Mouse (Mus musculus) lung, postnatal 36 days (tissue): Measurements from ENCODE around the gene Hmg20b.

Experiments used
- DNase-seq: peaks from one replicate; pipeline ENCODE4 v3.0.0; 2022; ENCODE audit warnings: mixed read lengths

Hmg20b gene

DNA sequence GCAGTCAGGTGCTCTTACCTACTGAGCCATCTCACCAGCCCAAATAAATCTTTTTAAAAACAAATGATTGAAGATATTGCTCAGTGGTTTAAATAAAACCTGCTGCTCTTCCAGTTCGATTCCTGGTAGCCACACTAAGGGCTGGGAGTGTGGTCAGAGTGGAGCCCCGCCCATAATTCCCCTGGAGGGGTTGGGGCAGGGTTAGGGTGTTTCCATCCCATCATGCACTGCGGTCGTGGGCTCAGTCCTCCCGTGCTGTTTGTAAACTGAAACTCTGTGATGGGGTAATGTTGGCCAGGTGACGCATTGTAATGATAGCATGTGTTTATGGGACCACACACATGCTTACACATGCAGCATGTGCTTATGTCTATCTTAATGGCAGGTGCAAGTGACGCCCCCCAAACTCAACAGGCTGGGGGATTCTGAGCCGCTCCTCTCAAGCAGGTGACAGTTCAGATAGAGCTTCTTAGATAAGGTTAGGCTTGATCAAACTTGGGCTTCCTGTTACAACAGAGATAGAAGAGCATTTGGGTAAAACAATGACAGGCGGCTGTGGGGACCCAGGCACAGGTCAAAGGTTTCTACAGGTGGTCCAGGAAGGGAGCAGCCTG lies 1.5 kb upstream of the Hmg20b start:
- no peak for DNase-seq

DNA sequence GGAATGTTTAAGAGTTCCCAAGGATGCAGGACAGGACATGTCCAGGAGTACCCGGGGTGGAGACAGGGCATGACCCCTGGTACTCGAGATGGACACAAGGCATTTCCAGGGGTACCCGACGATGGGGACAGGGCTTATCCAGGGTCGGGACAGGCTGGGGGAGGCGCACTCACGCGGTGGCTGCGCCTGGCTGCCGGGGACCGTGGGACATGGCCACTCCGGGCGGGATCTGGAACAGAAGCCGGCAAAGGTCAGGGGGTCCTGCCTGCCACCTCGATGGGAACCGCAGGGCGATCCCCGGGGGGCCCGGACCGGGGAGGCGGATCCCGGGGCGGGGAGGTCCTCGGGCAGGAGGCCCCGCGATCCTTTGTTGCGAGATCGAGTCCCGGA lies 324 bp downstream of the Hmg20b start:
- DNase-seq = no peak

- peak; percentile 75 for DNase-seq
These were observed 1.1 kb downstream of the Hmg20b start for GRCm38 (mm10) chr10:81349146-81349545.

DNA sequence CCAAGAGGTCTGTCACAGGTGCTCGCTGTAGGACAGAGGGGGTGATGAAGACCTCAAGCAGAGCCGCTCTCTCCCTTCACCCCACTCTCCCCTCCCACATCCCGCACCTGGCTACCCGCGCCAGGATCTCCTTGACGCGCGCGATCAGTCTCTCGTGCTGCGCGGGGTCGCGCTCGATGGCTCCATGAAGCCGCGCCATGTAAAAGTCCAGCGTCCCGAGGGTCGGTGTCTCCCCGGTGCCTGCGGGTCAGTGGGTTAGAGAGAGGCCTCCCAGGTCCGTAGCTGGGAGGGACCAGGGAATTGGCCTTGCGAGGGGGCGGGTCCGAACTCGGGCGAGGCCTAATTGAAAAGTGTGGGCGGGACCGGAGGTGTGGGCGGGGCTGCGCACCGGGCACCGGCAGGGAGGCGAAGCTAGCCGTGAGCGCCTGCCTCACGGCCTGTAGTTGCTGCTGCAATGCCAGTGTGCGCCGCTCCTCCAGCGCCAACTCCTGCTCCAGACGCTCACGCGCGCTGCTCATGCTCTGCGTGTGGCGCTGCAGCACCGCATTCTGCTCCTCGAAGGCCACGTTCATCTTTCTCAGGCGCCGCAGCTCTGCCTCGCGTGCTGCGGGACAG lies 3.7 kb downstream of the Hmg20b start:
- peak; percentile 84 for DNase-seq

DNA sequence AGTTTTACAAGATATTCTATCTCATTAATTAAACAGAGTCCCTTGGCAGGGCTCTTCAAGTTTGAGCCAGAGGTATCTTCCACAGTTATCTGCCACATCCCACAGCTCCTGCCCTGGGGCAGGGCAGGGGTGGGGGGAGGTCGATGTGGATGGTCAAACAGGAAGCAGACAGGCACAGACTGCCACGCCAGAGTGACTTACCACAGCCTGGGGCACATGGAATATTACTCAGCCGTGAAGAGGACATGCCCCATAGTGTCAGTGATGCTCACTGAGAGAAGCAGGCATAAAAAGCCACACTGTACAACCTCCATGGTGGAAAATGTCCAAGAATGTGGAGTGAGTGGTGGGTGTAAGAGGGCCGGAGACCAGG lies 5.1 kb downstream of the Hmg20b start:
- DNase-seq = no peak

DNA sequence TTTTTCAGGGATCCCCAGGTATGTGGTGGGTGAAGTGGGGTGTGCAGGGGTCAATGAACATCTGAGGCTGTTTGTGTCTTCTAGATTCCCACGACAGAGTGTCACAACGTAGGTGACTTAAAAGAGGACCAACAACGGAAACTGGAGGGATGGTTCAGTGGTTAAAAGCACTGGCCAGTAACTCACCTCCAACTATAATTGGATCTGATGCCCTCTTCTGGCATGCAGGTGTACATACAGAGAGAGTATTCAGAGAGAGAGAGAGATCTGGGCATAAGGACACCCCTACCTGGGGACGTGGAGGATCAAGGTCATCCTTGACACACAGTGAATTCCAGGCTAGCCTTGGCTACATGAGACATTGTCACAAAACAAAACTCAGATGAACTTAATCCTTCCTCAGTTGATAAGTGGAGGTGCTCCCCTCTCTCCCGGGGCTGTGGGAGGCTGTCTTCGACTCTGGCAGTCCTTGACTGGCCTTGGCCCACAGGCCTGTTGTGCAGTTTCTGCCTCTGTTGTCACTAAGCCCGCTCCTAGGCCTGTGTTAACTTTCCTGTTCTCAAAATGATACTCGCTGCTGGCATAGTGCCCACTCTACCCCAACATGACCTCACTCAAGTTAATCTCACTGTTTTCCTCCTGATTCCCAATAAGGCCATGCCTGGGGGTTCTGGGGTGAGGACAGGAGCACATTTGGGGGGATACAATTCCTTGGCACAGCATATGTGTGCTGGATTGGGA lies 5.7 kb downstream of the Hmg20b start:
- no peak for DNase-seq

GRCm38 (mm10) chr10:81342686-81343505 lies 7.4 kb downstream of the Hmg20b start, which contains the start of gene Gipc3:
Gipc3 (minus strand) TSS chr10:81343266.
- no peak for DNase-seq

- peak; percentile 90 for DNase-seq
These were observed 8.8 kb downstream of the Hmg20b start for GRCm38 (mm10) chr10:81341333-81341949.

GRCm38 (mm10) chr10:81340551-81341332 lies 9.5 kb downstream of the Hmg20b start:
- DNase-seq = no peak

GRCm38 (mm10) chr10:81336558-81336957 lies 13.7 kb downstream of the Hmg20b start:
- no peak for DNase-seq

DNA sequence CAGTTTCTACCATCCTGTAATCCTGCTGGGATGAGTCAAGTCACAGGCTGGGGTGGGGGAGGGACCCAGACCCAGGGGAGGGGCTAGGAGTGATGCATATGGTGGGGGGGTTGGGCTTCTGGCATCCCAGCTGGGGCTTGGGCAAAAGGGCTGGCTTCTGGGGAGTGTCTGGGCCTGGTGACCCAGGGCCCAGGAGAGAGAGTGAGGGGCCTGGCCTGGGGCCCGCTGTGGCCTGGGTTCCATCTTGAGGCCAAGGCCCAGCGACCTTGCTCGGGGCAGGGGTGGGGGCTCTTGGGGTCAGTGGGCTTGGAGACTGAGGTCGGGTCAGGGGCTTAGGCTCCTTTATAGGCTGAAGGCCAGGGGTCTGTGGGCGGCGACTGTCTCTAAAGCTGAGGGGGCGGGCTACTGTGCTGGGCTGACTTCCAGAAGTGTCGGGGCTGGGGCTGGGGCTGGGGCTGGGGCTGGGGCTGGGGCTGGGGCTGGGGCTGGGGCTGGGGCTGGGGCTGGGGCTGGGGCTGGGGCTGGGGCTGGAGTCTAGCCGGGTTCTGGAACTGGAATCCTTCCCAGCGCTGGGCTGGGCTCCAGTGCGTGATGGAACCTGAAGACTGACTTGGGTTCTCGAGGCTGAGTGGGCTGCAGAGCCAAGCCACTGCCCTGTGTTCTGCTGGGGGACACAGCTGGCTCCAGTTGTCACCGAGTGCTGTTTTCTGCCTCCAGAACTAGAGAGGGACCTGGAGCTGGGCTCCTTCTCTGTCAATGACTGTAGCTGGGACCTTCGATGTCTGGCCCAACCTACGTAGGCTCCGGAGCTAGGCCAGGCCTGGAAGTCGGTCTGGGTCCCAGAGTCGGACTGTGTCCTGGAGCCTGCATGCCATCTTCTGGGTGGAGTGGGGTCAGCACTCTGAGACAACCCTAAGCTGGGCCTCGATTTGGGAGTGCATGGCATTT lies 14.6 kb downstream of the Hmg20b start:
- DNase-seq = no peak

DNA sequence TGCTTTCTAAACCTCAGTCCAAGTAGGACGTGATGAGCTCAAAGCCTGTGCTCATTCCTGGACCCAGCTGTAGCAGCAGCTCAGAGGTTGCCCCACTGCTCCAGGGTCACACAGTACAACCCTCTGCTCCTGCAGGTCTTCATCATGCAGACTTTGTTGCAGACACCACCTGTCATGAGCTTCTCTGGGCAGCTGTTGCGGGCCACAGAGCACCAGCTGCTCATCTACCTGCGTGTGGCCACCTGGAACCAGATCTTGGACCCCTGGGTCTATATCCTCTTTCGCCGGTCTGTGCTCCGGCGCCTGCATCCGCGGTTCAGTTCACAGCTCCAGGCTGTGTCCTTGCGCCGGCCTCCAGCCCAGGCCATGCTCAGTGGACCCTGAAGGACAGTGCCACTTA lies 16.0 kb downstream of the Hmg20b start:
- DNase-seq = no peak

GRCm38 (mm10) chr10:81332277-81332676 lies 18.0 kb downstream of the Hmg20b start:
- no peak for DNase-seq

- DNase-seq = no peak
These were observed 20.3 kb downstream of the Hmg20b start for GRCm38 (mm10) chr10:81330007-81330406.

DNA sequence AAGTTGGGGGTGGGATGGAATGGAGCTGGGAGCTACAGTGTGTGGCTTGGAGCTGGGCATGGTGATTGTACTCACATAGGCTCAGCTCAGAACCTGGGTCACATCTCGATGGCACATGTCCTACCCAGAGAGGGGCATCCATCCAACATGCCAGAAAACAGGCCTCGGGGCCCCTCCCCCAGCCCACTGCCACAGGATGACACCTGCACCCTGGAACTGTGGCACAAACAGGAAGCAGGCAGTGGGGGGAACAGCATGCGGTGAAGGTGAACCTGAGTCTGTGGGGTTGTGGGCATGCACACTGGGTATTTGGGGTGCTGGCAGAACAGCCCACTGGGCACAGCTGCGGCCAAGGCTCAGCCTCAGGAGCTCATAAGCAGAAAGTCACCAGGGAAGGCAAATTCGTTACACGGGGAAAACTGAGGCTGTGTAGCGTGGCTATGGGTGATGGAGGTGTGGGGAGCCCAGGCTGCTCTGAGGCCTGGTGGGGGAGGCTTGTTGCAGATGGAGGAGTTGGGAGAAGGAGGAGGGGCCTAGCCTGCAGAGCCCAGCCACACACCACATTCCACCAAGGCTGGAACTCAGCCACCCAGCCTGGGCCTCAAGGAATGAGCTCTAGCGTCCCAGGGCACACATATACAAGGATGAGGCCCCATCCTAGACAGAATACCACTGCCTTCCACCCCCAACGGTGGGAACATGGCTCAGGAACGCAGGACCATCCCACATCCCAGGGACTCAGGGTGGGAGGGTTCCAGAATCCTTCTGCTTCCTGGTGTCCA lies 20.9 kb downstream of the Hmg20b start:
- no peak for DNase-seq

- DNase-seq = peak; percentile 80
These were observed 21.9 kb downstream of the Hmg20b start, which contains the start of gene Tbxa2r for GRCm38 (mm10) chr10:81328386-81328785. Tbxa2r (plus strand) TSS chr10:81328731.

DNA sequence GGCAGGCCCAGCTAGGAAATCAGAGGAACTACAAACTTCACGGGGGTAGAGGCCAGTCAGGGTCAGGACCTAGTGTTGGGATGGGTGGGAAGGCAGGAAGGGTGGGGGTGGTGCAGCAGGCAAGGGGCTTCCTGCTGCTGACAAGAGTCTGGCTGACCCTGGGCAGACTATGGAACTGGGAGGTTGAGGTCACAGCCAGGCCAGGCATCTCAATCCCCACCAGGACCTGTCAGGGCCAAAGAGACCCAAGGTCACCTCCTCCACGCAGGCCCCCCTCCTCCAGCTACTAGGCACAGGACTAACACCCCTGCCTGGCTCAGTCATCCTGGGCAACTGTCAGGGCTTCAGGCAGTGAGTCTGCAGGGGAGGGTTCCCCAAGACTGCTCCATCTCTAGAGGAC lies 22.3 kb downstream of the Hmg20b start:
- DNase-seq = peak; percentile 51

DNA sequence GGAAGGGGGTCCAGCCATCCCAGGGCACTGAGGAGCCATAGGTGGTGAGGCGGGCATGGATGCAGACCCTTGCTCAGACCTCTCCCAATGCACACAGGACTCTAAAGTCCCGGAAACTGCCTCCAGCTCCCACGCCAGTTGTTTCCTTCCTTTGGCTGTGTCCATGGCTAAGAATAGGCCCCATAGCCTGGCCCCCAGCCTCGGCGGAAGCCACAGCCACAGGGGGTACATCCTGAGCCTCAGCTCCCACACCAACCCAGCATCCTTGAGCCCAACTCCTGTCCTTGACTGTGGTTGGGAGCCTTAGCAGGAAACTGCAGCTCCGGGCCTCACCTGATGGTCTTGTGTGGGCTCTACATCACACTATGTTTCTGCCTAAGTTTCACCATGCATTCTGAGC lies 23.4 kb downstream of the Hmg20b start:
- peak; percentile 66 for DNase-seq

DNA sequence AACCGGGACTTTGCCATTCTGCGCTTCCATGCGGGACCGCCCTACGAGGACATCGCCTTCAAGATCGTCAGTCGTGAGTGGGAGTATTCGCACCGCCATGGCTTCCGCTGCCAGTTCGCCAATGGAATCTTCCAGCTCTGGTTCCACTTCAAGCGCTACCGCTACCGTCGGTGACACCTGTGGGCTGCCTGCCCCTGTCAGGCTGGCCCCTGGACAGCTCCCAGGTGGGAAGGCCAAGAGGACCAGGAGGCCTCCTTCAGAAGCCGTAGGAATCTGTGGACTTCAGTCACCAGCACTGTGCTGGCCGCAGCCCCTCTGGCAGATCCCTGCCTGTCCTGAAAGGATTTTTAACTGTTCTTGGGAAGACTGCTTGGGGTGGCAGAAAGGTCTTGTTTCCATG lies 24.5 kb downstream of the Hmg20b start:
- no peak for DNase-seq

DNA sequence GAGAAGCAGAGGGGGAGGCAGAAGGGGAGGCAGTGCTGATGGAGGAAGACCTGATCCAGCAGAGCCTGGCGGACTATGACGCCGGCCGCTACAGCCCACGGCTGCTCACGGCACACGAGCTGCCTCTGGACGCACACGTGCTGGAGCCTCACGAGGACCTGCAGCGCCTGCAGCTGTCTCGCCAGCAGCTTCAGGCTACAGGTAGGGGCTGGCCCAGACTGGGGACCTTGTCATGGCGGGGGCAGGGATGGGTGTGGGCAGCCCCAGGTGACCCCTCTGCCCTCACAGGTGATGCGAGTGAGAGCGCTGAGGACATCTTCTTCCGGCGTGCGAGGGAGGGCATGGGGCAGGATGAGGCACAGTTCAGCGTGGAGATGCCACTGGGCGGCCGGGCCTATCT lies 25.1 kb downstream of the Hmg20b start:
- no peak for DNase-seq
